Mouse (Mus musculus) urinary bladder, adult 2 months (tissue): Measurements from ENCODE around the gene Pnmal1. TPM values are rescaled to one million over a fixed set of nuclear protein-coding genes. Genes with fewer than 3 reads are reported as not detected.

Source experiments
- DNase-seq: peaks from one replicate; pipeline ENCODE4 v3.0.0; 2022; ENCODE audit warnings: low spot score
- polyA plus RNA-seq: library from polyadenylated mRNA; depleted of rRNA; stranded (reverse); fragments of >200 nt; gene quantifications from 2 replicates; pipeline ENCODE4 v1.2.3, GENCODE M21; 2012; rRNA removed

Pnmal1 gene
- polyA plus RNA-seq = 0.03 TPM in 2 replicates

GRCm38 (mm10) chr7:16959539-16960187 is at the start of gene Pnmal1:
Gene Pnmal1, plus strand, starts transcription at chr7:16959679.
- DNase-seq = no peak

GRCm38 (mm10) chr7:16909909-16910308 is 49.6 kb upstream of the Pnmal1 start:
- DNase-seq = no peak

- DNase-seq = no peak
Observed at GRCm38 (mm10) chr7:16911904-16912303, 47.6 kb upstream of the Pnmal1 start.

- DNase-seq = no peak
Observed at GRCm38 (mm10) chr7:16912360-16912759, 47.1 kb upstream of the Pnmal1 start.

GRCm38 (mm10) chr7:16913806-16914452 is 45.5 kb upstream of the Pnmal1 start:
- DNase-seq = no peak

GRCm38 (mm10) chr7:16914453-16915343 is 44.8 kb upstream of the Pnmal1 start:
- DNase-seq = no peak

GRCm38 (mm10) chr7:16915461-16916340 is 43.8 kb upstream of the Pnmal1 start:
- DNase-seq = no peak

- no peak for DNase-seq
Observed at GRCm38 (mm10) chr7:16916342-16917265, 42.9 kb upstream of the Pnmal1 start.

GRCm38 (mm10) chr7:16917447-16917846 is 42.0 kb upstream of the Pnmal1 start:
- DNase-seq = no peak

- no peak for DNase-seq
Observed at GRCm38 (mm10) chr7:16918014-16918413, 41.5 kb upstream of the Pnmal1 start.

- DNase-seq = no peak
Observed at GRCm38 (mm10) chr7:16918670-16919069, 40.8 kb upstream of the Pnmal1 start.

- no peak for DNase-seq
Observed at GRCm38 (mm10) chr7:16919395-16920149, 39.9 kb upstream of the Pnmal1 start.

GRCm38 (mm10) chr7:16920150-16920579 is 39.3 kb upstream of the Pnmal1 start:
- DNase-seq = no peak

- DNase-seq = no peak
Observed at GRCm38 (mm10) chr7:16920818-16921791, 38.4 kb upstream of the Pnmal1 start.

GRCm38 (mm10) chr7:16921881-16922335 is 37.6 kb upstream of the Pnmal1 start:
- DNase-seq = no peak

- DNase-seq = no peak
Observed at GRCm38 (mm10) chr7:16922360-16922973, 37.0 kb upstream of the Pnmal1 start.

GRCm38 (mm10) chr7:16923283-16924036 is 36.0 kb upstream of the Pnmal1 start:
- no peak for DNase-seq
